Mouse (Mus musculus) right cerebral cortex, postnatal 36 days (tissue): ENCODE results near the gene Npnt.

ENCODE experiments used
- DNase-seq, 2 experiments: peaks; one replicate each; pipeline ENCODE4 v3.0.0; 2022; ENCODE audit warnings: low spot score in 2 of 2, mixed read lengths in 1 of 2

The Npnt gene

GRCm38 (mm10) chr3:132855458-132856212 lies 94.5 kb downstream of the Npnt start:
- no peak for DNase-seq

GRCm38 (mm10) chr3:132854271-132854670 lies 95.8 kb downstream of the Npnt start:
- no peak for DNase-seq

- DNase-seq, result no peak
Observed at GRCm38 (mm10) chr3:132851841-132852728, 98.0 kb downstream of the Npnt start.

- DNase-seq, result no peak
Observed at GRCm38 (mm10) chr3:132851417-132851816, 98.7 kb downstream of the Npnt start.

- no peak for DNase-seq
Observed at GRCm38 (mm10) chr3:132850431-132850830, 99.7 kb downstream of the Npnt start.

- DNase-seq, result no peak
Observed at GRCm38 (mm10) chr3:132849669-132850068, 100.4 kb downstream of the Npnt start.

- no peak for DNase-seq
Observed at GRCm38 (mm10) chr3:132842676-132843075, 107.4 kb downstream of the Npnt start.

- DNase-seq, result no peak
Observed at GRCm38 (mm10) chr3:132839516-132839915, 110.6 kb downstream of the Npnt start.

GRCm38 (mm10) chr3:132838656-132839417 lies 111.3 kb downstream of the Npnt start:
- DNase-seq, result no peak

- no peak for DNase-seq
Observed at GRCm38 (mm10) chr3:132837134-132837533, 113.0 kb downstream of the Npnt start.

GRCm38 (mm10) chr3:132835118-132835794 lies 114.8 kb downstream of the Npnt start:
- DNase-seq, result no peak
